Mouse (Mus musculus) kidney, adult 2 months (tissue): ENCODE results near the gene Zfp64.
A peak's percentile ranks its signal among the peaks of the same experiment; 100 is the strongest.

ENCODE experiments used
- CTCF ChIP-seq: fragments of 200-500 bp; conservative IDR thresholded peaks from 2 replicates; pipeline ENCODE4 v1.5.1; 2011; ENCODE audit warnings: low read depth, mild to moderate bottlenecking, control low read depth, low read length, moderate library complexity, mixed read lengths; ENCODE audit not compliant: insufficient read depth, insufficient read length
- POLR2A ChIP-seq: fragments of 200-500 bp; IDR thresholded peaks from one replicate; pipeline ENCODE4 v1.6.1; 2011; ENCODE audit warnings: low read depth, low read length, control low read depth

DNA sequence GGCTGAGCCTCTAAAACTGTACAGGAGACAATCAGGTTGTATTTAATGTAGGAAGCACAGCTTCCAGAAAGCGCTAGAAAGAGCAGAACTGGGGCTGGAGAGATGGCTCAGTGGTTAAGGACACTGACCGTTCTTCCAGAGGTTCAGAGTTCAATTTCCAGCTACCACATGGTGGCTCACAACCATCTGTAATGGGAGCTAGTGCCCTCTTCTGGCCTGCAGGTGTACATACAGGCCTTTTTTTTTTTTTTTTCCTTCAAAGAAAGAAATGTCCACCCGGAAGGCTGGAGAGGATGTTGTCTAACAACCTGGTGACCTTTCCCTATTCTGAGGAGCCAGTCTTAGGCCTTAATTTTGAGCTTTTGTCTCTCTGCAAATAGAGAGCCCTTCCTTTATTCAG is 50.5 kb downstream of the Zfp64 start:
- TF ChIP-seq POLR2A (no peak), CTCF (peak; percentile 41)
